Mouse (Mus musculus) midbrain, embryonic 16.5 days (tissue): ENCODE measurements around the gene Dtx3. TPM values are rescaled to one million over a fixed set of nuclear protein-coding genes. Genes with fewer than 3 reads are reported as not detected.
"Not testable (repeated sequence)": the region's sequence is repeated elsewhere in the genome, so short reads cannot be mapped to it uniquely, and the experiment has no call there.

Experiments used
- ATAC-seq: fragments of 200-750 bp; cut with Nextera tagmentation; 2 replicates; pipeline ENCODE4 v1.8.0; 2017; ENCODE audit warnings: moderate TSS enrichment
- H3K27ac ChIP-seq: fragments of 300-500 bp; sonication (generic); 2 replicates; pipeline ENCODE4 v1.5.1; 2014; ENCODE audit warnings: mild to moderate bottlenecking, low read length, mixed read lengths
- H3K27me3 ChIP-seq: fragments of 300-500 bp; sonication (generic); 2 replicates; pipeline ENCODE4 v1.6.1; 2014; ENCODE audit warnings: low read depth, low read length, mixed read lengths; ENCODE audit not compliant: control insufficient read depth, insufficient read depth
- H3K36me3 ChIP-seq: fragments of 300-500 bp; sonication (generic); 2 replicates; pipeline ENCODE4 v1.6.1; 2014; ENCODE audit warnings: mild to moderate bottlenecking, low read length, moderate library complexity, mixed read lengths; ENCODE audit not compliant: control insufficient read depth, insufficient read depth
- H3K4me1 ChIP-seq: fragments of 300-500 bp; sonication (generic); 2 replicates; pipeline ENCODE4 v1.6.1; 2014; ENCODE audit warnings: mild to moderate bottlenecking, low read length, mixed read lengths; ENCODE audit not compliant: control insufficient read depth, insufficient read depth
- H3K4me2 ChIP-seq: fragments of 300-500 bp; sonication (generic); 2 replicates; pipeline ENCODE4 v1.6.1; 2014; ENCODE audit warnings: mild to moderate bottlenecking, low read length, mixed read lengths
- H3K4me3 ChIP-seq: fragments of 300-500 bp; sonication (generic); 2 replicates; pipeline ENCODE4 v1.5.1; 2014; ENCODE audit warnings: low read depth, mild to moderate bottlenecking, low read length, moderate library complexity, mixed read lengths
- H3K9ac ChIP-seq: fragments of 300-500 bp; sonication (generic); 2 replicates; pipeline ENCODE4 v1.6.1; 2014; ENCODE audit warnings: low read depth, low read length, mixed read lengths
- H3K9me3 ChIP-seq: fragments of 300-500 bp; sonication (generic); replicated peaks from 2 replicates; pipeline ENCODE4 v1.6.1; 2014; ENCODE audit warnings: mild to moderate bottlenecking, low read length, mixed read lengths; ENCODE audit not compliant: control insufficient read depth, poor library complexity, severe bottlenecking
- WGBS: fragments of 180-500 bp; shearing (Covaris S2); extraction: QIAGEN DNeasy Blood & Tissue Kit; methylation state at CpG from one replicate; pipeline ENCODE4 v1.1.7; 2014; 5-methylcytosine and 5-hydroxymethylcytosine counted together
- polyA plus RNA-seq: library from polyadenylated mRNA; unstranded; fragments of >200 nt; fragmentation: Nextera tagmentation; extraction: Ambion mirVana; gene quantifications from 2 replicates; pipeline ENCODE4 v1.2.1, GENCODE M21; 2015

The Dtx3 gene
- polyA plus RNA-seq, 1 experiment from 2014 or later: 255 TPM

DNA sequence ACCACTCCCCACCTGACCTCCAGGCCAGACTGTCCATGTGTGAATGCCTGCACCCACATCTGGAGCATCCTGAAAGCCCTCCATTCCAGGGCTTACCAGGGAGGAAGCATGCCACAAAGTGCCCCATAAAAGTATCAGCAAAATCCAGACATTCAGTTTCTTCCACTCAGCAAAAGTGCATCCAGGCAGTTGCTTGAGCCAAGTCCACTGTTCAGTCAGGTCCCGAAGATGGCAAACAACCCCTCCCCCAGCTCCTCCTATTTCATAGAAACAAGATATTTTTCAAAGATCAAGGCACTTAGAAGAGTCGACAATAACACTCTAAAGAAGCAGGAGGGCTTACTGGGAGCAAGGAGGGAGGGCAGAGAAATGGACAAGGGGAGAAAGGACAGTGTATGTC lies 3.0 kb upstream of the Dtx3 start:
- H3K4me1 ChIP-seq: peaks cover 16% of the 10 kb centered on the region
- no peak overlapping the region for H3K4me2 ChIP-seq
- WGBS: 73% methylated on average over 2 of the region's 2 CpGs
- peaks cover 24% of the 10 kb centered on the region for H3K36me3 ChIP-seq
- H3K9me3 ChIP-seq: no peaks in the 10 kb centered on the region
- no peak for ATAC-seq
- H3K27me3 ChIP-seq: no peaks in the 10 kb centered on the region
- H3K27ac ChIP-seq: no peak overlapping the region
- no peak overlapping the region for H3K4me3 ChIP-seq
- no peak overlapping the region for H3K9ac ChIP-seq

DNA sequence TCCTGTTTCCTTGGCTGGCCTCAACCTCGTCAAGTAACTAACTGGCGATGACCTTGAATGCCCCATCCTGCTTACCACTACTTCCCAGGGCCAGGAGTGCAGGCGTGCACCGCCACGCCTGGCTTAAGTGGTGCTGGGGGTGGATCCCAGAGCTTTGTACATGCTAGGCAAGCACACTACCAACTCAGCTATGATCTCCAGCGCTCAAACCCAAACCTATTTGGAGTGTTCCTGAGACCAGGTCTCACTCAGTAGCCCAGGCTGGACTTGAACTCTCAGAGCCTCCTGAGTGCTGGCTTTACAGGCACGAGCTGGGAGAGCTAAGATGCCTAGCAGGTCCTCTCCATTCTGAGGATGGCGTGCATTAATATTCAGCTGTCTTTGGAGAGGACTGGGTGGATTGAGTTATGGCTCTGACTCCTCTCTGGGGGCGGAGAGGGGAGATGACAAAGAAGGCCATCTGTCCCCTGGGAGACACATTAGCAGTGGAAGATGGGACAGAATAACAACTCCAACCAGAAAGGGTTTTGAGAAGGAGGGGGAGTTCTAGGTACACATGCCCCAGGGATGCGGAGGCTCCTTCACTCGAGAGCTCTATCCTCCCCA lies 2.1 kb upstream of the Dtx3 start:
- no peak overlapping the region for H3K9ac ChIP-seq
- no peak overlapping the region for H3K27ac ChIP-seq
- H3K4me3 ChIP-seq: no peak overlapping the region
- peaks cover 19% of the 10 kb centered on the region for H3K36me3 ChIP-seq
- H3K9me3 ChIP-seq: no peaks in the 10 kb centered on the region
- no peak overlapping the region for H3K4me2 ChIP-seq
- 84% methylated on average over 11 of the region's 11 CpGs for WGBS
- H3K27me3 ChIP-seq: no peaks in the 10 kb centered on the region
- no peak for ATAC-seq
- H3K4me1 ChIP-seq: peaks cover 16% of the 10 kb centered on the region

DNA sequence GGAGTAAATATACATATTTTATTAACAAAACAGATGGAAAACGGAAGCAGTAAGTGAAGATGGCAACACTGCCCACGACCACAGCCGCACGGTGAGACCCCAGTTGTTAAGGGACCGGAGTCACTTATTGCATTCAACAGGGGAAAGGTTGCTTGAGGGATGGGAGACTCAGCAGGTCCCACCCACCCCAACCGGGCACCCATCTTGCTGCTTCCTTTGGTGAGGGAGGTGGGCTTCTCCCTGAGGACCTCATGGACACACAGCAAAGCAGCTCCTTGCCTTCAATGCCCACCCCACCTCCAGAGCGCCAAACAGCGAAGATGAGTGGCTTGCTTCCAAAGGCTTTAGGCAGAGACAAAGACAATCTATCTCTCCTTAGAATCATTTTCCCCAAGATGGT lies 1.6 kb upstream of the Dtx3 start:
- no peak overlapping the region for H3K4me3 ChIP-seq
- peaks cover 21% of the 10 kb centered on the region for H3K36me3 ChIP-seq
- no peak overlapping the region for H3K9ac ChIP-seq
- H3K4me2 ChIP-seq: no peak overlapping the region
- 91% methylated on average over 8 of the region's 8 CpGs for whole genome bisulfite sequencing
- H3K27ac ChIP-seq: 0 out of 2 replicates have a peak overlapping the region, but pooled peaks have one; percentile 32
- H3K4me1 ChIP-seq: peaks cover 16% of the 10 kb centered on the region
- H3K9me3 ChIP-seq: no peaks in the 10 kb centered on the region
- ATAC-seq: no peak
- H3K27me3 ChIP-seq: no peaks in the 10 kb centered on the region

DNA sequence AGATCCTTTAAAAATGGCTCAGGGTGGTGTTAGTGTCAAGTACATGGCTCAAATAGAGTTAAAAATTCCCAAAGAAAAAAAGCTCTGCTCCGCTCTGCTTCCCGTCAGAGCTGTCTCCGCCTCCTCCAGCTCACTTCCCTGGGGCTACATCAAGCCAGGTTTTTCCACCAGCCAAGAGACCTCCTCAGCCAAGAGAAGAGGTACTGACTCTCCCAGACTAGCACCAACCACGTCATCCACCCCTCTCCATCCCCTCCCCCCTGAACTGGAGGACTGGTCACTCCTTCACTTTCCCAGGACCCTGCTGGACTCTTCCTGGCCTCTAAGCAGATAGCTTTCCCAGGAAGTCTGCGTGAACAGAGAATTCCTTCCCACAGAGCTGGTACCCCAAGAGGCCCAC lies 864 bp upstream of the Dtx3 start:
- H3K4me2 ChIP-seq: peak overlapping the region; percentile 90
- under 1% methylated on average over 5 of the region's 5 CpGs for WGBS
- peak overlapping the region; percentile 98; the same call in 1 of the 2 replicates for H3K9ac ChIP-seq
- peaks cover 16% of the 10 kb centered on the region for H3K4me1 ChIP-seq
- peak overlapping the region; percentile 78 for H3K4me3 ChIP-seq
- H3K36me3 ChIP-seq: peaks cover 24% of the 10 kb centered on the region
- H3K27me3 ChIP-seq: no peaks in the 10 kb centered on the region
- peak; percentile 49 for ATAC-seq
- H3K27ac ChIP-seq: peak overlapping the region; percentile 91
- H3K9me3 ChIP-seq: no peaks in the 10 kb centered on the region

DNA sequence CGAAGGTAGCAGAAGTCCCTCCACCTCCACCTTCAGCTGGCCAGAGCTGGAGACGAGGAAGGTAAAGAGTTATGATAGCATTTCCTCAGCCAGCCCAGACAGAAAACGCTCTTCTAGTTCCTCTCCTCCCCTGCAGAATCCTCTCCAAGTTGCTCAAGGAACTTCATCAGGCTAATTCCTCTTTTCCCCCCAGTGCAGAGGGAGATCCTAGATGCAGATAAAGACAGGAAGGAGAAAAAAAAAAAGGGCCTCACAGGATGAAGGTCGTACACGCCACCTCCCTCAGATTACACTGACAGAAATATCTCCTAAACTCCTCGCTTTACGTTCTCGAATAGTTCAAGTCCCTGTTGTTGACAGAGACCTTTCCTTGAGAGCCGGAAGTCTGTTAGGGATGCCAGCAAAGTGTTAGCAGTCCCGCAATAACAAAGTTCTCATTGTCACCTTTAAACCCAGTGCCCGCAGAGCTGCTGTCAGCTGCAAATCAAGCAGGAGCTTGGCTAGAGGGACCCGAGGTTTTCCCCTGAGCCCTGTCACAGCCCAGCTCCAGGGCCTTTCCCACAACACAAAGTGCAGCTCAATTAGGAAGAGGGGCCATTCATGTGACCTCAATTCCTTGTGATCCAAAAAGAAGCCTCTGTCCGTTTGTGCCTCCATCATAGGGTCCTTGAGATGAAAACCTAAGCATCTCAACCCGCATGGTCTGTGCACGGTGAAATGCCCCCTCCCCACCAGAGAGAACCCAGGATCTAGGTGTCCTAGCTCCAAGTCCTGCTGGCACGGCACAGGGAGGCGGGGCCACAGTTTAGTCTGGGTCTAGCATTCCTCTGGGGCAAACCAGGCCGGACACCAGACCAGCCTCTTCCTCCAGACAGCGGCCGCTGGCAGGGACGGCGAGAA lies 850 bp downstream of the Dtx3 start:
- Histone ChIP-seq H3K9me3 (no peaks in the 10 kb centered on the region), H3K4me2 (peak overlapping the region; percentile 90), H3K4me1 (peaks cover 16% of the 10 kb centered on the region), H3K27ac (peak overlapping the region; percentile 91), H3K36me3 (peaks cover 29% of the 10 kb centered on the region), H3K4me3 (peak overlapping the region; percentile 78), H3K27me3 (no peaks in the 10 kb centered on the region), H3K9ac (peak overlapping the region; percentile 98)
- ATAC-seq: peak; percentile 54
- 22% methylated on average over 22 of the region's 22 CpGs for WGBS

DNA sequence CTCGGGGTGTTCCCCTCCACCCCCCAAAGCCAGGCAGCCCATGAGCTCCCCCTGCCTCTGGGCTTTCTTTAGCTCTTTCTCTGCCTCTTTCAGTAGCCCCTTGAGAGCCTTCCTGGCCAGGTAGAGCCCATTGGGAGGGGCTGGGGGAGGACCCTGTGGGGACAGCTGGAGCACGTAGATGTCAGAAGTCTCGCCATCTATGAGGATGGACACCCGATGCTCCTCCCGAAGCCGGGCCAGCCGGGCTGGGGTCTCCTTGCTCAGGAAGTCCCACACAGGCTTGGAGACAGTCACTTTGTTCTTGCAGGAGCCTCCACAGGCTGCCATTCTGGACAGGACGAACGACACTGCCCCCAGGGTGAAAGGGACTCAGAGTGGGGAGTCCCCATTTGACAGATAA lies 2.5 kb downstream of the Dtx3 start:
- Histone ChIP-seq H3K4me3 (no peak overlapping the region), H3K9me3 (no peaks in the 10 kb centered on the region), H3K27ac (no peak overlapping the region), H3K9ac (no peak overlapping the region), H3K36me3 (peaks cover 17% of the 10 kb centered on the region), H3K27me3 (no peaks in the 10 kb centered on the region), H3K4me1 (peaks cover 27% of the 10 kb centered on the region), H3K4me2 (no peak overlapping the region)
- no peak for ATAC-seq
- 76% methylated on average over 9 of the region's 9 CpGs for WGBS

DNA sequence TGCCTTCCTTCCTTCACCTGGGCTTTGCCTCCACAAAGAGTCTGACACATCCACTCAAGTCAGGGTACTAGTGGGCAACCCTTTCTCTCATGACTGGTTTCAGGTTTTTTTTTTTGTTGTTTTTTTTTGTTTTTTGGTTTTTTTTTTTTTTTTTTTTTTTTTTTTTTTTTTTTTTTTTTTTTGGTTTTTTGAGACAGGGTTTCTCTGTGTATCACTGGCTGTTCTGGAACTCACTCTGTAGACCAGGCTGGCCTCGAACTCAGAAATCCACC lies 3.5 kb downstream of the Dtx3 start:
- H3K4me3 ChIP-seq, H3K9ac ChIP-seq, H3K9me3 ChIP-seq, H3K4me2 ChIP-seq, H3K27me3 ChIP-seq, ATAC-seq, H3K27ac ChIP-seq: not testable (repeated sequence)
- 88% methylated on average over 1 of the region's 1 CpGs for WGBS
- Histone ChIP-seq H3K36me3 (peaks cover 14% of the 10 kb centered on the region), H3K4me1 (peaks cover 33% of the 10 kb centered on the region)

DNA sequence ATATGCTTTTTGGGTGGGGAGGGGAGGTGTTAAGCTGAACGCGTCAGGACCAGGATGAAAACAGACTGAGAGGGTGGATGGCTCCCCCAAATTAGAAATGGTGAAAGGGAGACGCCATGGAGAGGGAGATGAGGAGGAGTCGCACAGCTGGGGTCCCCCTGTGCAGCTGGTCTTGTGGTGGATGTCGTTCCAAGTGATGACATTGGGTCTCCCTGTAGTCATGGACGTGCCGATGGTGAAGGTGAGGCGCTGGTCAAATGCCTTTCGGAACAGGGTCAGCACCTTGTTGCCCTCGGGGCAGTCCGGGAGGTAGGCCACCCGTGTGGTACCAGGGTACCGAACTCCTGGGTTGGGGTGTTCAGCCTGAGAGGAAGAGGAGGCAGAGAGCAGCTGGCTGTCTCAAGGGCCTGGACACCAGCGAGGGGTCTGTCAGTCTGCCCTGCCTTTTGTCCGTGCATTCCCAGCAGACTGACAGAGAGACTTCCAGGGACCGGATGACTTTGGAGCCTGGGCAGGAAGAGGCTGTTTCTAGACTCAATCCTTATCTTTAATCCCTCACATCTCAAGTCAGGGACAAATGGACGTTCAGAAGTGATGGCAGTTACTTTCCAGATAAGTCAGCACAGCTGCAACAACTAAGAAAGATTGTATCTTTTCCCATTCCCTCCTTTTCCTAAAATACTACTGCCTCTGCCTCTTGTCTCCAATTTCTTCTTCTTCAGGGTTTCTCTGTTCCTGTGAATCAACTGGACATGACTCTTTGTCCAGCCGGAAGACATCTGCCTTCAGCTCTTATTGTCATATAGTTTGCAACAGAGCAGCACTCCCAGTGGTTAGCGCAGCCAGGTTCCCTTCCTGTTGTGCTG lies 4.1 kb downstream of the Dtx3 start:
- Histone ChIP-seq H3K27me3 (no peaks in the 10 kb centered on the region), H3K36me3 (peaks cover 14% of the 10 kb centered on the region), H3K4me1 (peaks cover 29% of the 10 kb centered on the region), H3K9ac (no peak overlapping the region), H3K9me3 (no peaks in the 10 kb centered on the region), H3K4me2 (no peak overlapping the region), H3K4me3 (no peak overlapping the region), H3K27ac (no peak overlapping the region)
- WGBS: 74% methylated on average over 19 of the region's 19 CpGs
- no peak for ATAC-seq
